Mouse (Mus musculus) C2C12 (cell line): ENCODE measurements at regions not wholly inside any gene's neighbourhood (a gene's known extent, or its start where the extent isn't known, plus 50 kb on each side); places are given as distances from the start of the nearest gene placed in this dataset.

Experiments used
- CEBPB ChIP-seq: IDR thresholded peaks from one replicate; pipeline ENCODE4 v1.6.1; 2011; ENCODE audit warnings: low read depth, mild to moderate bottlenecking, control low read depth, moderate library complexity
- CTCF ChIP-seq: IDR thresholded peaks from one replicate; pipeline ENCODE4 v1.5.1; 2011; ENCODE audit not compliant: control insufficient read depth, insufficient read depth, insufficient read length
- MAX ChIP-seq: IDR thresholded peaks from one replicate; pipeline ENCODE4 v1.6.1; 2011; ENCODE audit warnings: mild to moderate bottlenecking, control low read depth
- MYOD1 ChIP-seq: IDR thresholded peaks from one replicate; pipeline ENCODE4 v1.6.1; 2011; ENCODE audit warnings: low read depth; ENCODE audit not compliant: control insufficient read depth, insufficient read length
- USF1 ChIP-seq: IDR thresholded peaks from one replicate; pipeline ENCODE4 v1.6.1; 2011; ENCODE audit warnings: low read depth, mild to moderate bottlenecking, control low read depth, moderate library complexity

GRCm38 (mm10) chr13:117143828-117144227, 64.5 kb upstream of the Emb start:
- no peak for TF ChIP-seq CTCF
- TF ChIP-seq MAX: no peak
- peak; percentile 7 for TF ChIP-seq MYOD1
- no peak for TF ChIP-seq CEBPB
- TF ChIP-seq USF1: no peak
